21 mouse cellular contexts compared by ENCODE assay signal in the genomic region with DNA sequence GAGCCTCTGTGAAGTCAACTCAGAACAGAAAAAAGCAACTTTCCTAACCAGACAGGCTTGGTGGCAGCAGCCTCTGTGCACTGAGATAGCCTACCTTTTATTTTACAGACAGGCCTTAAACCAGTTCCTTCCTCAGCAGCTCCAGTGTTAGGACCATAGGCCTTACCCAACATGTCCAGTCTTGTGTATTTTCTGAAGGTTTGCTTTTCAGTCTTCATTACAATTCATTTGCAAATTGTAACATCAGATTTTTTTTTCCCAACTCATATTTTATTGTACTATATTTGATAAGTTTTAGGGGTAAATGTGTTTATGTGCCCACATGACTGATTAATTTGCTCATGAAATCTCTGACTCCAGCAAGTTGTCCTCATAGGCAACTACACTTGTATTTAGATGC. TPM values are rescaled to one million over a fixed set of nuclear protein-coding genes. Genes with fewer than 3 reads are reported as not detected.
A peak's percentile ranks its signal among the peaks of the same experiment; 100 is the strongest.
DNase-seq lines count a peak whose midpoint lies in the region; ATAC-seq and TF ChIP-seq lines count a peak whose summit lies in the region.
"Had no signal": no experiment of that assay in that cellular context is flagged by ENCODE, and none has a peak within 500 bp of the region (broad histone marks: within the 10 kb centered on the region; RNA-seq: fewer than 3 reads in every experiment).

No protein-coding gene starts in this region.

- H3K27me3 ChIP-seq in lung, postnatal 0 days (replicated peaks; ENCODE audit: insufficient read depth, low read length) = no peaks in the 10 kb centered on the region
- no peaks in the 10 kb centered on the region for H3K27me3 ChIP-seq in intestine, postnatal 0 days (replicated peaks; ENCODE audit: control insufficient read depth, insufficient read depth, low read length)
- H3K27me3 ChIP-seq in myocyte (ENCODE audit: control insufficient read depth, insufficient read depth, insufficient read length) = no peaks in the 10 kb centered on the region
- H3K27me3 ChIP-seq in kidney, embryonic 16.5 days (ENCODE audit: insufficient read depth, low read length) = no peaks in the 10 kb centered on the region
- H3K27me3 ChIP-seq: embryonic facial prominence, embryonic 15.5 days; heart, embryonic 13.5 days; hindbrain, embryonic 15.5 days had no signal

- ATAC-seq in lung, postnatal 0 days = no peak
- no peak for ATAC-seq in intestine, postnatal 0 days
- no peak for ATAC-seq in kidney, embryonic 16.5 days (ENCODE audit: low FRiP score, low TSS enrichment)
- ATAC-seq: CD4-positive, CD25-positive, alpha-beta regulatory T cell, adult 4 months; forebrain, embryonic 14.5 days had no signal

- DNase-seq in lung, postnatal 0 days (ENCODE audit: low spot score) = no peak
- no peak for DNase-seq in lung, postnatal 10 days
- no peak for DNase-seq in embryo, embryonic 10 days (ENCODE audit: low spot score)
- DNase-seq: adrenal gland, postnatal 10 days; B cell, adult 2 months; cerebellum, adult 11-12 months; cerebellum, adult 9-10 months; cerebellum, postnatal 36 days; gastrocnemius, adult 2 months; gastrocnemius, postnatal 25 days; heart, postnatal 36 days had no signal

- H3K9ac ChIP-seq in lung, postnatal 0 days (replicated peaks; ENCODE audit: low read depth) = no peak overlapping the region
- no peak overlapping the region for H3K9ac ChIP-seq in intestine, postnatal 0 days (ENCODE audit: low read depth, low read length)
- no peak overlapping the region for H3K9ac ChIP-seq in kidney, embryonic 16.5 days (replicated peaks; ENCODE audit: low read length)
- H3K9ac ChIP-seq: embryonic facial prominence, embryonic 15.5 days; heart, embryonic 13.5 days; hindbrain, embryonic 15.5 days had no signal

- H3K36me3 ChIP-seq in lung, postnatal 0 days (ENCODE audit: insufficient read depth, low read length) = no peaks in the 10 kb centered on the region
- no peaks in the 10 kb centered on the region for H3K36me3 ChIP-seq in intestine, postnatal 0 days (ENCODE audit: control insufficient read depth, insufficient read depth)
- H3K36me3 ChIP-seq in myocyte (ENCODE audit: control insufficient read depth, insufficient read depth) = no peaks in the 10 kb centered on the region
- H3K36me3 ChIP-seq in kidney, embryonic 16.5 days (ENCODE audit: insufficient read depth, low read length) = no peaks in the 10 kb centered on the region
- H3K36me3 ChIP-seq: embryonic facial prominence, embryonic 15.5 days; forebrain, embryonic 10.5 days; heart, embryonic 13.5 days; hindbrain, embryonic 15.5 days had no signal

- H3ac ChIP-seq in myocyte (ENCODE audit: control insufficient read depth, insufficient read length) = no peak overlapping the region

- TF ChIP-seq POLR2A in myocyte (IDR thresholded peaks at IDR 0.05; ENCODE audit: insufficient read length, low read depth) = no peak

- TF ChIP-seq CTCF in lung, postnatal 0 days (IDR thresholded peaks at IDR 0.05) = no peak
- TF ChIP-seq CTCF in intestine, postnatal 0 days (IDR thresholded peaks at IDR 0.05; ENCODE audit: low read depth) = no peak

- H3K9me3 ChIP-seq in lung, postnatal 0 days (ENCODE audit: low read length) = no peaks in the 10 kb centered on the region
- H3K9me3 ChIP-seq in intestine, postnatal 0 days (ENCODE audit: control insufficient read depth) = no peaks in the 10 kb centered on the region
- no peaks in the 10 kb centered on the region for H3K9me3 ChIP-seq in kidney, embryonic 16.5 days (ENCODE audit: low read length)
- H3K9me3 ChIP-seq: embryonic facial prominence, embryonic 15.5 days; forebrain, embryonic 10.5 days; heart, embryonic 13.5 days; hindbrain, embryonic 15.5 days had no signal

- no peak overlapping the region for H3K4me2 ChIP-seq in lung, postnatal 0 days (replicated peaks; ENCODE audit: low read depth, low read length)
- no peak overlapping the region for H3K4me2 ChIP-seq in intestine, postnatal 0 days (replicated peaks; ENCODE audit: low read depth)
- H3K4me2 ChIP-seq in myocyte (ENCODE audit: low read depth) = peak overlapping the region; percentile 63
- no peak overlapping the region for H3K4me2 ChIP-seq in kidney, embryonic 16.5 days (replicated peaks; ENCODE audit: low read depth, low read length)
- H3K4me2 ChIP-seq: embryonic facial prominence, embryonic 15.5 days; heart, embryonic 13.5 days; hindbrain, embryonic 15.5 days had no signal

- peaks cover 15% of the 10 kb centered on the region for H3K79me2 ChIP-seq in myocyte (ENCODE audit: control insufficient read depth, insufficient read depth)

- peak overlapping the region; percentile 52; the same call in 1 of the 2 replicates for H3K27ac ChIP-seq in lung, postnatal 0 days (ENCODE audit: low read length)
- H3K27ac ChIP-seq in intestine, postnatal 0 days (ENCODE audit: low read depth, low read length) = 0 out of 2 replicates have a peak overlapping the region, but pooled peaks have one; percentile 24
- no peak overlapping the region for H3K27ac ChIP-seq in kidney, embryonic 16.5 days (ENCODE audit: low read length)
- H3K27ac ChIP-seq: embryonic facial prominence, embryonic 15.5 days; forebrain, embryonic 10.5 days; gastrocnemius, adult 2 months; heart, embryonic 13.5 days; hindbrain, embryonic 15.5 days had no signal

- H3K4me1 ChIP-seq in lung, postnatal 0 days (ENCODE audit: insufficient read depth, low read depth, low read length) = no peaks in the 10 kb centered on the region; the same call in none of the 2 replicates
- H3K4me1 ChIP-seq in intestine, postnatal 0 days (replicated peaks; ENCODE audit: control insufficient read depth, insufficient read depth, low read length) = peaks cover 5% of the 10 kb centered on the region
- peaks cover 15% of the 10 kb centered on the region for H3K4me1 ChIP-seq in kidney, embryonic 16.5 days (ENCODE audit: insufficient read depth, low read length)
- H3K4me1 ChIP-seq: embryonic facial prominence, embryonic 15.5 days; forebrain, embryonic 10.5 days; hindbrain, embryonic 15.5 days had no signal

- no peak for TF ChIP-seq EP300 in lung, postnatal 0 days (IDR thresholded peaks at IDR 0.05)

- no peak overlapping the region for H3K4me3 ChIP-seq in lung, postnatal 0 days (ENCODE audit: low read depth, low read length)
- H3K4me3 ChIP-seq in intestine, postnatal 0 days (ENCODE audit: low read depth, low read length) = no peak overlapping the region
- H3K4me3 ChIP-seq in myocyte = no peak overlapping the region
- no peak overlapping the region for H3K4me3 ChIP-seq in kidney, embryonic 16.5 days (ENCODE audit: low read length)
- H3K4me3 ChIP-seq: embryonic facial prominence, embryonic 15.5 days; erythroblast, embryonic 14.5 days; forebrain, embryonic 10.5 days; gastrocnemius, adult 2 months; heart, embryonic 13.5 days; hindbrain, embryonic 15.5 days had no signal

TF ChIP-seq in myocyte, 11 proteins besides CTCF, POLR2A, EP300 and RAD21:
- TF ChIP-seq REST (IDR thresholded peaks at IDR 0.05; ENCODE audit: insufficient read depth, insufficient read length) = no peak
- no peak for TF ChIP-seq SRF (IDR thresholded peaks at IDR 0.05; ENCODE audit: control insufficient read depth, insufficient read length, low read depth)
- TF ChIP-seq MAX (IDR thresholded peaks at IDR 0.05; ENCODE audit: low read depth) = no peak
- no peak for TF ChIP-seq MYOD1 (IDR thresholded peaks at IDR 0.05; ENCODE audit: control insufficient read depth in 1 of 3, insufficient read length in 2 of 3, low read depth in 2 of 3)
- no peak for TF ChIP-seq E2F4 (IDR thresholded peaks at IDR 0.05; ENCODE audit: insufficient read depth)
- no peak for TF ChIP-seq TCF3 (IDR thresholded peaks at IDR 0.05; ENCODE audit: insufficient read length, low read depth)
- TF ChIP-seq TCF12 (IDR thresholded peaks at IDR 0.05; ENCODE audit: insufficient read depth, poor library complexity, severe bottlenecking) = no peak
- no peak for TF ChIP-seq USF1 (IDR thresholded peaks at IDR 0.05; ENCODE audit: low read depth)
- TF ChIP-seq POLR2AphosphoS2 (IDR thresholded peaks at IDR 0.05; ENCODE audit: insufficient read length, low read depth) = no peak
- no peak for TF ChIP-seq MYOG (IDR thresholded peaks at IDR 0.05; ENCODE audit: control insufficient read depth in 1 of 3, insufficient read depth in 1 of 3, insufficient read length in 2 of 3, low read depth in 2 of 3)

RNA-seq across cellular contexts. Expression of gene Alcam, which starts 14.3 kb away (rescaled TPM):
- 68.9 and 79.4 TPM in 2 replicates for polyA plus RNA-seq in lung, postnatal 0 days (2015; fragmentation: Nextera tagmentation; extraction: Ambion mirVana)
- polyA plus RNA-seq in intestine, postnatal 0 days (2015; fragmentation: Nextera tagmentation; extraction: Ambion mirVana) = 10.3 and 11.0 TPM in 2 replicates
- polyA plus RNA-seq in myocyte (2012; fragmentation: generic; extraction: Trizol) = 13.1 TPM
- polyA plus RNA-seq in kidney, embryonic 16.5 days (2015; fragmentation: Nextera tagmentation; extraction: Ambion mirVana) = 67.2 and 70.6 TPM in 2 replicates
